Mouse (Mus musculus) kidney, adult 9 months (tissue): ENCODE data around the gene Ptchd1.

ENCODE experiments used
- DNase-seq: peaks from one replicate; pipeline ENCODE4 v3.0.0; 2022

Gene Ptchd1

DNA sequence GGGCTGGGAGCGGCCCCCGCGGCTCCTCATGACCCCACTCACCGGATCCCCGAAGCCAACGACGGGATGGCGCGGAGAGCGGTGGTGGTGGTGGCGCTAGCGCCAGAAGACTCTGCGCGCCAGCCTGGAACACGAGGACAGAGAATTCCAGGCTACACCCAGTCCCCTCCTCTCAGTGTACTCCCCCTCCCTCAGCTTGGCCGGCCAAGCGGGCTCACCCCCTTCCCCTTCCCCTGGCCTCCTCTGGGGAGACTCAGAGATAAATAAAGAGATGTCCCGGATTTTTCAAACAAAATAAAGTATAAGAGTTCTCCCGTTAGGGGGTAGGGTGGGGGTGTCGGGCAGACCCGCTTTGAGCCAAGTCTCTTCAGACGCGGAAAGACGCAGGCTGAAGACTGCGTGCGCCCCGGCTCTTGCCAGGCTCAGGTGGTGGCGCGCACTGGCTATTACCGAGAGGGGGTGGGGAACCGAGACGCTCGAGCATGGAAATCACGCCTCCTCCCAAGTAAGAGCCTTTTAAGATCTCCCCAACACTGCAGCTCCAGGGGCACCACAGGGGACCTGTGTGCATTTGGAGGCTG, at the start of gene Ptchd1:
Gene Ptchd1, minus strand, starts transcription at position 114 of the 581 bp plus-strand sequence.
- DNase-seq, result no peak

GRCm38 (mm10) chrX:155657971-155658370, 34.4 kb upstream of the Ptchd1 start:
- no peak for DNase-seq

DNA sequence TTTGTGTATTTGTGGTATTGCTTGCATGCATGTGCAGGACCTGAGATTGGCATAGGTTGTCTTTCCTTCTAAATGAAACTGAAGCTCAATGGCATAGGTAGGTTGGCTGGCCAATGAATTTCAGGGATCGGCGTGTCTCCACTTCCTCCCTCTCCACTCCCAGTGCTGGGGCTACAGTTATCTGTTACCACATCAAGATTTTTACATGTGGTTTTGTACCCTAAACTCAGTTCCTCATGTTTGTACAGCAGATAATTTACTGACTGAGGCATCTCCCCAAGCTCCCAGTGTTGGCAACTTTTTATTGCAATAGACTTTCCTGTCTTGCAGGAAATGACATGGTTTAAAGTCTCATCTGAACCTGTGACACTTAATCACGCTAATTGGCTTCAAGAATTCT, 22.4 kb upstream of the Ptchd1 start:
- DNase-seq, result no peak

GRCm38 (mm10) chrX:155643975-155644374, 20.4 kb upstream of the Ptchd1 start:
- peak; percentile 40 for DNase-seq

GRCm38 (mm10) chrX:155625671-155626196, 2.1 kb upstream of the Ptchd1 start:
- no peak for DNase-seq

DNA sequence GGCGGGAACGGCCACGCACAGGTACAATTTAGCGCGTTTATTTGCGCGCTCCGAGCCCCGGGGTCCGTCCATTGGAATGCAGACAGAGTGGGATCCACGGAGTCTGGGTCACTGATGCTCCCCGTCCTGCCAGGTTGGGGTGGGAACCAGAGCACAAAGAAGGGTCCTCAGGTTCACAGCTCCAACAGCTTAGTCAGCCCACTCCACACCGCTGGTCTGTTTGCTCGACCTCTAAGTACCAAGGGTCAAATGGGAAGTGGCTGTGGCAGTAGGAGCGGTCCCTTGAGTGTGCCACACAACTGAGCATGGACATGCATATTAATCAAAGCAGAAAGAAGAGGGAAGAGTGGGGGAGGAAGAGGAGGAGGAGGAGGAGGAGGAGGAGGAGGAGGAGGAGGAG, 1.3 kb upstream of the Ptchd1 start:
- no peak for DNase-seq

DNA sequence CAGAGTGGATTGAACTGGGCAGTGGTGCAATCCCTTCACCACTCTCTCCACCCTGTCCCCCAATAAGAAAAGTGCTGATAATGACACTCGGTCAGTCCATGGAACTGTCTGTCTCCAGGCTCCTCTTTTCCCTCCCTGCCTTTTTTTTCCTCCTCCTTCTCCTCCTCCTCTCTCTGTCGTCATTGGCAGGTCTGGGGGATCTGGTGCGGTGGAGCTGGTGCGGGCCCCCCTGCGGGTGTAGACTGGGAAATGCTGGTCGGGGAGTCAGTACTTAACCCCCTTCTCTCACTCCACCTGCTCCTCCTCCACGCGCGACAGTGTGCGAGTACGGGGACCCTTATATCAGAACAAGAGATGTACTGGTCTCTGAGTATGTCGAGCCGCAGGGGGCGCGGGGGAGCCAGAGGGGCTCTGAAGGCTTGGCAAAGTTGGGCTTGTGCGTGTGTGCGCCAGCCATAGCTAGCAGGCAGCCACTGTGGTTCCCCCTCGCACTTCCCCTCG, 777 bp upstream of the Ptchd1 start, which contains the start of gene Gm15155:
Gene Gm15155, plus strand, starts transcription at position 401 of the 501 bp plus-strand sequence.
- no peak for DNase-seq

- DNase-seq, result no peak
These were observed 534 bp downstream of the Ptchd1 start for GRCm38 (mm10) chrX:155622961-155623599.

- no peak for DNase-seq
These were observed 1.1 kb downstream of the Ptchd1 start for GRCm38 (mm10) chrX:155622527-155622926.

DNA sequence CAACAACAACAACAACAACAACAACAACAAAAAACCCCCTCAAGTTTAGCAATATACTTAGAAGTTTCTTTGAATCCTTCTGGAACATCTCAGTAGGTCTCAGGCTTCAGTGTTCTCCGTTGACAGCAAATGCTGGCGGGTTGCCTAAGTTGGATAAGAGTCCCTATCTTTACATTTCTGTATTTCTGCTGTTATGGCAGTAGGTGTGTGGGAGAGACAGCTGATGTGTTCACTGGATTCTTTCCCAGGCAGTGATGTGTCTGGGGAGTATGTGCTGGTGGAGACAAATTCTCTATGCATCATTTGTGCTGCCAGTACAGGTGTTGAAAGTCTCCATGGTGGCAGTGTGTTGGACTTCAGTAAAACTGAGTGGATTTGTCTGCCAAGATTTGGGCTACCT, 22.4 kb downstream of the Ptchd1 start:
- no peak for DNase-seq

- DNase-seq, result no peak
These were observed 27.2 kb downstream of the Ptchd1 start for GRCm38 (mm10) chrX:155596390-155596789.

GRCm38 (mm10) chrX:155594685-155595084, 28.9 kb downstream of the Ptchd1 start:
- DNase-seq, result no peak

DNA sequence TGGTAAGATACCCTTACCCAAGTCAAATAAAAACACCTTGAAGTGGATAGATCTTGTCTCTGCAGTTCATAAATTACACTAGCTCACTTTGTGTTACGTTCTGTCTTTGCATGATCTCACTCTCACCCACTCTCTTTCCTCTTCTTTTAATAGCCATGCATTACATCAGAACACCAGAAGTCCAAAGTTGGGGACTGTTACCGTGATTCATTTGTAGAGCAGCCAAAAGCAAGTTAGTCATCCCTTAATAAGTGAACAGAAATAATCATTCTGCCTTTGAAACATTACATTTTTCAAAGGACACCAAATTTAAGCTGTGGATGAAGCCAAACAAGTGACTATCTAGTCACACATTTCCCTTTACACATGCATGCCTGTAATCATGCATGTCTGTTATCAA, 31.1 kb downstream of the Ptchd1 start:
- DNase-seq, result peak; percentile 15

GRCm38 (mm10) chrX:155591490-155591889, 32.1 kb downstream of the Ptchd1 start:
- no peak for DNase-seq

DNA sequence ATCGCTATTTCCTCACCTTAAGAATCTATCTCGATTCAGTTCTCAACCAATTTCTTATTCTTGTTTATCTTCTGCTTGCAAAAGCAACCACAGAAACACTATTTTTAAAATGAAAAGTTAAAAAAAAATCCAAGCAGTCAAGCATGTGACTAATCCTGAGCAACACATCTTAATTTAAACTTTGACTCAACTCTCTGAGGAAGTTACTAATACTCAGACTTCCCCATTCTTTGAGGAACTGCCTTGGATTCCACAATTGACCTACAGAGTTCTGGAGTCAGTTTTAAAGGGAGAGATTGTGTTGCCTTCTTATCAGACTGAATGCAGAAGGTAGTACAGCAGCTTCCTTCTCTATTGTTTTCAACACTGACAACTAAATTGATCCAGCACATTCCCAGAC, 39.0 kb downstream of the Ptchd1 start:
- peak; percentile 0 for DNase-seq

GRCm38 (mm10) chrX:155579791-155580190, 43.8 kb downstream of the Ptchd1 start:
- DNase-seq, result no peak

GRCm38 (mm10) chrX:155572396-155572795, 51.2 kb downstream of the Ptchd1 start:
- no peak for DNase-seq

DNA sequence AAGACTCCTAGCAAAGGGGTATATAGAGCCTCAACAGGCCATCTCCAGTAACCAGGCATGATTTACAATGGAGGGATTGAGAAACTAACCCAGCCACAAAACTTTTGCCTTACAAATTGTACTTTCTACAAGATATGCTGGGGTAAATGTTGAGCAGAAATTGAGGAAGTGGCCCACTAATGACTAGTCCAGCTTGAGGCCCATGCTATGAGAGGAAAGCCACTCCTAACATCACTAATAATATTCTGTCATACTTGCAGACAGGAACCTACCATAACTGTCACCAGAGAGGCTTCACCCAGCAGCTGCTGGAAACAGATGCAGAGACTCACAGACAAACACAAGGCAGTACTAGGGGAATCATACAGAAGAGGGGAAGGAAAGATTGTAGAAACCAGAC, 79.8 kb downstream of the Ptchd1 start:
- no peak for DNase-seq
